Mouse (Mus musculus): Measurements from ENCODE around the gene Iscu.

Gene Iscu

GRCm38 (mm10) chr5:113772450-113772895 lies at the start of gene Iscu, which contains the start of gene Sart3:
TSS of gene Iscu (plus strand) at chr5:113772748.
TSS of gene Sart3 (minus strand) at chr5:113772510.
- peak; percentile 95 for DNase-seq (ENCODE audit: low read depth, low spot score)

- no peak for DNase-seq (ENCODE audit: low read depth, low spot score)
These were observed 48.8 kb upstream of the Iscu start for GRCm38 (mm10) chr5:113723567-113724237.

DNA sequence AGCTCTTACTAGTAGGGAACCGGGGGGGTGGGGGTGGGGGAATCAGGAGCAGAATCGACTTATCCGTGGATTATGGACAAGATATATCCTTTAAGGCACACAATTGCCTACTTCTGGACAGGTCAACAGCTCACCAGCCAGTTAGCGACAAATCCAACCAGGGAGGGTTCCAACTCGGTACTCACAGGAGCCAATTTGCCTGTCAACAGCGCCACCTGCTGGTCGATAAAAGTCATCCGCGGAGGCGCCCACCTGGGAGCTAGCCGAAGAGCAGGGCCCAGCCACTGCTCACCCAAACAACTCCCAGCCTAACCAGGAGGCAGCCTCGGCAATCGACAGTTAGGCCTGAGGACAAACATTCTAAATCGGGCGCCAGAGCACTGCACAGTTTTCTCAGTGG lies 48.1 kb upstream of the Iscu start, which contains the start of gene 1700069L16Rik:
Gene 1700069L16Rik, minus strand, starts transcription at position 327 of the 400 bp plus-strand sequence.
- DNase-seq (ENCODE audit: low read depth, low spot score), result peak; percentile 90

DNA sequence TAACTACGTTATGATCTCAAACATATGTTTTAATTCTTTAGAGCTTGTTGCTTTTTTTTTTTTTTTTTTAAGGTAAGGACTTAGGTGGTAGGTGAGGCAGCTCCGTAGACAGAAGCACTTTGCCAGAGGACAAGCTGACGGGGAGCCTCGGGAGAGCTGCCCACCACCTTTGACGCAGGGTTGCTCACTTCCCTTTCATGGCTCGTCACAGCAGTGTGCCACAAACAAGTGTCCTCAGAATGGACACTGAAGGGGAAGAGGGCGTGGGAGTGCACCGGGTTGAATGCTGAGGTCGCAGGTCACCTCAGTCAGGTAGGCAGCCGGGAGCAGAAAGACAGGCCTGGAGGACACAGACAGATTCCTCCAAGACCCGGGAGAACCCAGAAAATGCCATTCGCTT lies 47.1 kb upstream of the Iscu start:
- no peak for DNase-seq (ENCODE audit: low read depth, low spot score)

DNA sequence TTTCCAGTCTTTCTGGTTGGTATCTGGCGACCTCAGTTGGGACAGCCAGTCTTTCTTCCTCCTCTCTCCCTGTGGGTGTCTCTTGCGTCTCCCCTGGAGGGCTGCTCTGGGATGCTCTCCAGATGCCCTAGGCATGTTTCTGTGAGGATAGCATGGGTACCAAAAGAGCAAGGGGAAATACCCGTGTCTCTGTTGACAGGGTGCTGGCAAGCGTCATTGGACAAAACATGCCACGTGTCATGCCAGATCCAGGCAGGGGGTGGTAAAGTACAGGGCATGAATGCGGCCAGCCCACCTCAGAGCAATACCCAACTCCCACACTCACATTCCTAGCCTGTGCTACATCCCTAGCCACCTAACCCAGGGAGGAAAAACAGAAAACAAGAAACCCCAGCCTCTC lies 45.9 kb upstream of the Iscu start:
- DNase-seq (ENCODE audit: low read depth, low spot score), result no peak

GRCm38 (mm10) chr5:113727238-113727637 lies 45.3 kb upstream of the Iscu start:
- no peak for DNase-seq (ENCODE audit: low read depth, low spot score)

GRCm38 (mm10) chr5:113728011-113728410 lies 44.5 kb upstream of the Iscu start:
- DNase-seq (ENCODE audit: low read depth, low spot score), result no peak

GRCm38 (mm10) chr5:113728691-113729090 lies 43.9 kb upstream of the Iscu start:
- no peak for DNase-seq (ENCODE audit: low read depth, low spot score)

DNA sequence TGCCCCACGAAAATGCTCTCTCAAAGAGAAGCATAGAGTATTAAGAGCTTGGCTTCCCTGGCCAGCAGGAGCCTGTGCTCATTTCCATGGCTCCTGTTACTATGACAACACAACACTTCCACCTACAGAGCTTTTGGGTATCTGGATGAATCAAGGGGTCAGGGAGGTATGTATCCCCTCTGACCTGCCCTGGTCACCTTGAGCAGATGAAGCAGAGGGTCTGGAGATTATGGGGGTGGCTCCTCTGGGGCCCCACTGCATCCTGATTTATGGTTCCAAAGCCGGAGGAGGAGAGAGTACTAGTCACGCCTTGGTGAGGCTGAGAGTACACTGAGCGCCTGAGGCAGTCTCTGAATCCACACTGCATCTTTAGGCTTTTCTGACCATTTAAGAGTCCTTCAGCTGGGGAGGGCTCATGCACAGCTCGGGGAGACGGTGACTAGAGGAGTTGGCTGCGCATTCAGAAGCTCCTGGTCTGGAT lies 41.9 kb upstream of the Iscu start:
- peak; percentile 61 for DNase-seq (ENCODE audit: low read depth, low spot score)

DNA sequence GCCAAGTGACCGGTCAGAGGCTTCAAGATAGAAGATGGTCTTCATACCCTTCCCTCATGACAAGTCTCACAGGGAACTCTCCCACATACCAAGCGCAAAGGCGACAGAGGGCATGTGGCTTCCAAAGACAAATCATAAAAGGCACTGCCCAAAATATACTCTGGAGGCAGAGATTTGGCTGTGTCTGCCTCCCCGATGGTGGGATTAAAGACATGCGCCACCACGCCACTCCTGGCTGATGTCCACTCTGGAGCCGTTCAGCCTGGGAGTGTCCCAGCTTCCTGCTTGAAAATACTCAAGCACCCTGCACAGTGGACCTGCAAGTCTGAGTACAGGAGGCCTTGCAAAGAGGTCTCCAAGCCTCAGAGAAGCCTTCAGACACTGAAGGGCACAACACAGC lies 41.4 kb upstream of the Iscu start:
- no peak for DNase-seq (ENCODE audit: low read depth, low spot score)

- DNase-seq (ENCODE audit: low read depth, low spot score), result peak; percentile 66
These were observed 40.4 kb upstream of the Iscu start for GRCm38 (mm10) chr5:113732182-113732581.

DNA sequence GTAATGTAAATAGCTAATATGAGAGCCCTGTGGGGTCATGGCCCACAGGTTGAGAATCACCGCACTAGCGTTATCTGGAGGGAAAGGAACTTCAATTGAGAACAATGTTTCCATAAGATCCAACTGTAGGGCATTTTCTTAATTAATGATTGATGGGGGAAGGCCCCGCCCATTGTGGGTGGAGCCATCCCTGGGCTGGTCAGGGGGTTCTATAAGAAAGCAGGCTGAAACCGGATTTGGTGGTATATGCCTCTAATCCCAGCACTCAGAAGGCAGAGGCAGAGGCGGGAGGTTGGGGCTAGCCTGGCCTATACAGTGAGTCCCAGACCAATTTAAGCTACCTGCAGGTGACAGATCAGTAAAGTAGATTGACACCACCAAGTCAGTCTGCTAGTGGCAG lies 38.2 kb upstream of the Iscu start:
- peak; percentile 77 for DNase-seq (ENCODE audit: low read depth, low spot score)

GRCm38 (mm10) chr5:113735023-113735344 lies 37.6 kb upstream of the Iscu start:
- no peak for DNase-seq (ENCODE audit: low read depth, low spot score)

DNA sequence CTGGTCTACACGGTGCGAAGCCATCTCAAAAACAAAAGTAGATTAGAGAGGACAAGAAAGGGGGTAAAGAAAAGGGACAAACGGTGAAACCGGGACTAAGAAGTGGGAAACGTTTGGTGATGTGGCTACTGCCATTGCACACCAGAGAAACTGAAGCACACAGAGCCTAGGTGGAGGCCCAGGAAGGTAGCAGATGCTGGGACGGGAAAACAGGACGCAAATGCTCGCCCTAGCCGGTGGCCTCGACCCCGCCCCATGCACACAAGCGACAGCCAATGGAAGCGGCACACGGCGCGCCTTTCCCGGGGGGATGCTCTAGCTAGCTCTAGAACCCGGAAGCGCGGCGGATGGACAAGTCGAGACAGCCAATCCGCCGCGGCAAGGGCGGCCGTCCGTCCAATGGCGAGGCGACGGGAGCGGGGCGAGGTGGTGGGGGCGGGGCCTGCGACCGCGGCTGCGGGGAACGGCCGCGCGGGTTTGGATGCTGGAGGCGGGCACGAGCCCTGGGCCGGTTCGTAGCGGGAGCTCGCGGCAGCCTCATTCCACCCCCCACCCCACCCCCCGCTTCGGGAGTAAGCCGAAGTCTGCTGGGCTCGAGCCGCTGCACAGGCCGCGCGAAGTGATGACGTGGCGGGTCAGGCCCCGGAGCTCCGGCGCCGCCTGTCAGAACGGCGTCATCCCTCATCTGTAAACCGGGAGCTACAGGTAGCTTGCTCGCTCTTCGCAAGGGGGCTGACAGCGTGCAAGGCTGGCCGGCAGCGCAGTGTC lies 37.0 kb upstream of the Iscu start, which contains the start of gene Ficd:
Gene Ficd, plus strand, starts transcription at position 459 of the 768 bp plus-strand sequence.
- peak; percentile 98 for DNase-seq (ENCODE audit: low read depth, low spot score)

GRCm38 (mm10) chr5:113736113-113736502 lies 36.4 kb upstream of the Iscu start:
- DNase-seq (ENCODE audit: low read depth, low spot score), result no peak

- no peak for DNase-seq (ENCODE audit: low read depth, low spot score)
These were observed 35.9 kb upstream of the Iscu start for GRCm38 (mm10) chr5:113736522-113737164.

DNA sequence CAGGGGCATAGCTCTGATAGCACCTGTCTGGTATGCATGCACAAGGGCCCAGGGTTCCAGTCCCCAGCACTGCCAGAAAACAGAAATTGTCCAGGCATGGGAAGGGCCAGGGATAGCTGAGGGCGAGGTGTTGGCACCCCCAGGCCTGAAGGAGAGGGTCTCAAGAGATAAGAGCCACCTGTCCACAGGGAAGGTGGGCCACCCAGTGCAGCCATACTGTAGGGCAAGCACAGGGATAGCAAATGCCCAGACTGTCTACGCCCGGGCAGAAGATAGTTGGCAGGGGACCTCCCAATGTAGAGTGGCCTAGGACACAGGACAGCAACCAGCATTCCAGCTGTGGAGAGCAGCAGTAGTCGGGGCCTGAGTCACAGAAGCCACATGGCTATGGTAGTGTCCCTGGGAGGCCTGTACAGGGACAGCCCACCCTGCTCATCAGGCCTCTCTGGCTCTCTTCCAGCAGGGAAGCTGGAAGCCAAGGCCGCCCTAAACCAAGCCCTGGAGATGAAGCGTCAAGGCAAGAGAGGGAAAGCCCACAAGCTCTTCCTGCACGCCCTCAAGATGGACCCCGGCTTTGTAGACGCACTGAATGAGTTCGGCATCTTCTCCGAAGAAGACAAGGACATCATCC lies 34.8 kb upstream of the Iscu start:
- DNase-seq (ENCODE audit: low read depth, low spot score), result no peak

GRCm38 (mm10) chr5:113747629-113748028 lies 24.9 kb upstream of the Iscu start:
- peak; percentile 54 for DNase-seq (ENCODE audit: low read depth, low spot score)

DNA sequence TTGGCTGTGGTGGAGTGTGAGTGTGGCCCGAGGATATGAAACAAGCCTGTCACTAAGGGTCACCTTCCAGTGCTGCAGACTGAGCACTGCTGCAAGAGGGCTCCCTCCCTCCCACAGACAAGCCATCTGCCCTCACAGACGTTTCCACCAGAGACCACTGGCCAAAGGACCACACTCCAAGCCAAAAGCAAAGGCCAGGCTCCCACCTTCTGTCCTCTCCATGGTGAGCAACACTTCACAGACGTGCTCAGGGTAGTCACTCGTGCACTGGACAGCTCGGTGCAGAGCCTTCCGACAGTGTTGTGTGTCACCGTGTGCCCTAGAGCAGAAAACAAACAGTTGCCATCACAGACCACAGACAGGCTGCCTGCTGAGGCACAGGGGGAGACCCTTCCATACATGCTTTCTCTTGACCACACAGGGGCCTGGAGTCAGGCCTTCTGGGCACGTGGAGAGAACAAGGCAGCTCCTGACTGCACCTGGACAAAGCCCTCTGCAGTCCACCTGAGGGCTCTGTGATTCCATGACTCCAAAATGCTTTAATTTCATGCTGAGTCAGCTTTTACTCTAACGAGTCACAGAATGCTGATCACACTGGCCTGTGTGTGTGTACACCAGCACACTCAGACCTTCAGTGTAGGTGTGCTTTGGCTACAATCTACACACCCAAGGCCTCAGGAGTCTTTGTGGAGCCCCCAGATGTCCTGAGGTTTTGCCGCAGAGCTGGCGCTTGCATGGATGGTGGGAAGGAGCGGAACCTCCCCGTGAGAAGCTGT lies 23.8 kb upstream of the Iscu start:
- no peak for DNase-seq (ENCODE audit: low read depth, low spot score)

DNA sequence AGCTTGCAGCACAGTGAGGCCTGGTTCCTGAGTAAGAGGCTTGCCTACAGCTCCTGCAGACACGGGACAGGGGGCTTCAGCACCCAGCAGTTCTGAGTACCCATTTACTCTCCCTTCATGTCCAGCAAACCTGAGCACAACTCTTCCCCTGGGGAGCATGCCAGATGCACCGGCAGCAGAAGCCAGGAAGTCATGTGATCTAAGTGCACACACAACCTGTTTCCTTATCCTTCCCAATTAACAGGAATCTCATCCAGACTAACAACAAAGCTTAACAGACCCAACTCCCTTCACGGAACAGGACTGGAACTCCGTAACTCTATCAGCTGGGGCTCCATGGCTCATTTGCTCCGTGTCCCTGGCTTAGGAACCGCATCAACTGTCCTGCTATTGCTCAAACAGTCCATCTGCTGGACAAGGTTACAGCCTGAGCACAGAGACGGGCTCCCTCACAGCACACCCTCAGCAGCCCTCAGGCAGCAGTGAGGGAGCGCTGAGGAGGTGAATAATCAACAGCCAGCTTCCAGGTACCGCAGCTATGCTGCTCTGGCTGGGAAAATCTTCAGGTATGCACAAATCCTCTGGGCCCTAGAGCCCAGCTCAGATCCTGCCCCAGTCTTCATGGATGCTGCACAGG lies 20.9 kb upstream of the Iscu start:
- DNase-seq (ENCODE audit: low read depth, low spot score), result no peak

Data from R1 (cell line).